Mouse (Mus musculus): Measurements from ENCODE around the gene Gm20388. TPM values are rescaled to one million over a fixed set of nuclear protein-coding genes. Genes with fewer than 3 reads are reported as not detected.

The Gm20388 gene
- total and polyA plus RNA-seq, 3 experiments: 0.02 to 0.05 TPM; not detected in 1

DNA sequence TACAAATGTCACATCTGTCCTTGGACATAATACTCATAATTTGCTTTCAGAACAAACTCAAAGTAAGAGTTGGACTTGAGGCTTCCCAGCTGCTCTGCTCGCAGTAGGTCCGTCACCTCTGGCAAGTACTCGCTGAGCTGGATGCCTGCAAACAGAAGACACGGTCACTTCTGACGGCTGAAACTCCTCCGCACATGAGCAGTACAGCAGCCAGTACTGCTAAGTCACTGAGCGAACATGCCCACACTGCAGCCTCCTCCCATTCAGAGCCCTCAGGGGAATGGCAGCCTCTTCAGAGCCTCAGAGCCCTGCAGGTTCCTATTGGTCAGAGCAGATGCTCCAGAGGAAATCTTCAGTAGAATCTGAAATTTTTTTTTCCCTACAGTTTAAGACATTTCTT lies 3988.7 kb downstream of the Gm20388 start:
- Histone ChIP-seq H3K36me3 (replicated peaks) (peaks cover 68% of the 10 kb centered on the region), H3K4me3 (ENCODE audit: low read depth, low read length) (no peak overlapping the region), H3K9me3 (replicated peaks) (no peaks in the 10 kb centered on the region), H3K27me3 (ENCODE audit: insufficient read depth, low read length) (peaks cover 3% of the 10 kb centered on the region; the same call in 1 of the 2 replicates), H3K4me1 (ENCODE audit: insufficient read depth, low read depth, low read length) (no peaks in the 10 kb centered on the region)
- TF ChIP-seq CTCF (IDR thresholded peaks at IDR 0.05; ENCODE audit: low read depth, low read length) (no peak), POLR2AphosphoS5 (IDR thresholded peaks at IDR 0.05; ENCODE audit: insufficient replicate concordance, low read depth, low read length) (no peak), TAL1 (conservative IDR thresholded peaks at IDR 0.05; ENCODE audit: low read depth, low read length) (no peak), GATA1 (IDR thresholded peaks at IDR 0.05; ENCODE audit: borderline replicate concordance, low read length) (no peak), GATA2 (IDR thresholded peaks at IDR 0.05; ENCODE audit: borderline replicate concordance, low read depth, low read length) (no peak)
- ATAC-seq (ENCODE audit: extremely low read depth, insufficient number of reproducible peaks, low FRiP score, poor library complexity, severe bottlenecking) (no peak), DNase-seq (ENCODE audit: low spot score) (no peak)

DNA sequence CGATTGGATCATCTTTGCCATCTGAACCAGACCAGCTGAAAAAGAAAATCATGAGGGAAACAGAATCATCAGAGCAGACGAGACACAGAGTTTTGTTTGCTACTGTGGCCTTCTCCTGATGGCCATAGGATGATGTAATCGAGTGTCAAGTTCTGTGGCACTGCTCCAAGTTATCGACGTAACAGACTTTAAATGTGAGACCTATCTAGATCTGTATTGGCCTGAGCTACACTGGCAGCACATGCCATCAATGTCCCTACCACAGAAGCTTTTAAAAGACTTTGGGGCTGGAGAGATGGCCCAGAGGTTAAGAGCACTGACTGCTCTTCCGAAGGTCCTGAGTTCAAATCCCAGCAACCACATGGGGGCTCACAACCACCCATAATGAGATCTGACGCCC lies 3992.0 kb downstream of the Gm20388 start:
- Histone ChIP-seq H3K36me3 (replicated peaks) (peaks cover 89% of the 10 kb centered on the region), H3K4me3 (ENCODE audit: low read depth, low read length) (no peak overlapping the region), H3K4me1 (ENCODE audit: insufficient read depth, low read depth, low read length) (no peaks in the 10 kb centered on the region), H3K9me3 (replicated peaks) (no peaks in the 10 kb centered on the region), H3K27me3 (ENCODE audit: insufficient read depth, low read length) (no peaks in the 10 kb centered on the region)
- TF ChIP-seq TAL1 (conservative IDR thresholded peaks at IDR 0.05; ENCODE audit: low read depth, low read length) (no peak), POLR2AphosphoS5 (IDR thresholded peaks at IDR 0.05; ENCODE audit: insufficient replicate concordance, low read depth, low read length) (no peak), CTCF (IDR thresholded peaks at IDR 0.05; ENCODE audit: low read depth, low read length) (no peak), GATA2 (IDR thresholded peaks at IDR 0.05; ENCODE audit: borderline replicate concordance, low read depth, low read length) (no peak), GATA1 (IDR thresholded peaks at IDR 0.05; ENCODE audit: borderline replicate concordance, low read length) (no peak)
- DNase-seq (ENCODE audit: low spot score): no peak
- ATAC-seq (ENCODE audit: extremely low read depth, insufficient number of reproducible peaks, low FRiP score, poor library complexity, severe bottlenecking): no peak

DNA sequence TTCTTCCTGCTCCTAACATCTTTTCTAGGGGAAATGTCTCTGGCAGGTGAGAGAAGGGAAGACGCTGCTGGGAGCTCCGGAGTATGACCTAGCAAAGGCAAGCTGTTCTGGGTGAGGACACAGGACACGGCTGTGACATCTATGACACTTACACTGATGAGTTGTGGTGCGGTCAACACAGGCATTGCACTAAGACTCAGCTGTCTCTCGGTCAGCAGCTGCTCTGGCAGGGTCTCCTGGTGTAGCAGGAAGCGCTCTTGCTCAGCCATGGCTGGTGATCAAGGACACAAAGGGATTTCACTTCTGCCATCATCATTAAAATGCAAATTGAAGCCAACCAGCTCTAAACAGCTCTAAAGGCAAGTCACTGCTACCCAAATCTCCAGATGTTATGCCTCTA lies 3997.0 kb downstream of the Gm20388 start:
- Histone ChIP-seq H3K36me3 (replicated peaks) (peaks cover 94% of the 10 kb centered on the region), H3K9me3 (replicated peaks) (no peaks in the 10 kb centered on the region), H3K4me3 (ENCODE audit: low read depth, low read length) (no peak overlapping the region), H3K4me1 (ENCODE audit: insufficient read depth, low read depth, low read length) (no peaks in the 10 kb centered on the region), H3K27me3 (ENCODE audit: insufficient read depth, low read length) (no peaks in the 10 kb centered on the region)
- TF ChIP-seq CTCF (IDR thresholded peaks at IDR 0.05; ENCODE audit: low read depth, low read length) (no peak), POLR2AphosphoS5 (IDR thresholded peaks at IDR 0.05; ENCODE audit: insufficient replicate concordance, low read depth, low read length) (no peak), GATA1 (IDR thresholded peaks at IDR 0.05; ENCODE audit: borderline replicate concordance, low read length) (no peak)
- DNase-seq (ENCODE audit: low spot score) (no peak), ATAC-seq (ENCODE audit: extremely low read depth, insufficient number of reproducible peaks, low FRiP score, poor library complexity, severe bottlenecking) (no peak)

DNA sequence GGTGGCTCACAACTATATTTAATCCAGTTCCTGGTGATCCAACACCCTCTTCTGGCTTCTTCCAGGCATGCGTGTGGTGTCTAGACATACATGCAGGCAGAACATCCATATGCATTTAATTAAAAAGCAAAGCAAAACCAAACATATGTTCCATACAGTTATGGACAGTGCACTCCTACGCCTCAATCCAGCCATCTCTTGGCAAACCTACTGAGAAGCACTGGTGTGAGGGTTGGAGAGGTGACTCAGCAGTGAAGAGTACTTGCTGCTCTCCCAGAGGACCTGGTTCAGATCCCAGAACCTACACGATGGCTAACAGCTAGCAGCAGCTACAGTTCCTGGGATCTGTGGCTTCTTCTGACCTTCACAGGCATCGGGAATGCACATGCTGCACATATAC lies 4001.6 kb downstream of the Gm20388 start:
- H3K4me1 ChIP-seq (ENCODE audit: insufficient read depth, low read depth, low read length): no peaks in the 10 kb centered on the region
- H3K9me3 ChIP-seq (replicated peaks): no peaks in the 10 kb centered on the region
- H3K4me3 ChIP-seq (ENCODE audit: low read depth, low read length): no peak overlapping the region
- ATAC-seq (ENCODE audit: extremely low read depth, insufficient number of reproducible peaks, low FRiP score, poor library complexity, severe bottlenecking) (no peak), DNase-seq (ENCODE audit: low spot score) (no peak)
- no peak for TF ChIP-seq CTCF (IDR thresholded peaks at IDR 0.05; ENCODE audit: low read depth, low read length)
- TF ChIP-seq POLR2AphosphoS5 (IDR thresholded peaks at IDR 0.05; ENCODE audit: insufficient replicate concordance, low read depth, low read length): no peak
- no peak for TF ChIP-seq GATA2 (IDR thresholded peaks at IDR 0.05; ENCODE audit: borderline replicate concordance, low read depth, low read length)
- no peak for TF ChIP-seq TAL1 (conservative IDR thresholded peaks at IDR 0.05; ENCODE audit: low read depth, low read length)
- no peak for TF ChIP-seq GATA1 (IDR thresholded peaks at IDR 0.05; ENCODE audit: borderline replicate concordance, low read length)
- peaks cover 97% of the 10 kb centered on the region for H3K36me3 ChIP-seq (replicated peaks)
- H3K27me3 ChIP-seq (ENCODE audit: insufficient read depth, low read length): no peaks in the 10 kb centered on the region

DNA sequence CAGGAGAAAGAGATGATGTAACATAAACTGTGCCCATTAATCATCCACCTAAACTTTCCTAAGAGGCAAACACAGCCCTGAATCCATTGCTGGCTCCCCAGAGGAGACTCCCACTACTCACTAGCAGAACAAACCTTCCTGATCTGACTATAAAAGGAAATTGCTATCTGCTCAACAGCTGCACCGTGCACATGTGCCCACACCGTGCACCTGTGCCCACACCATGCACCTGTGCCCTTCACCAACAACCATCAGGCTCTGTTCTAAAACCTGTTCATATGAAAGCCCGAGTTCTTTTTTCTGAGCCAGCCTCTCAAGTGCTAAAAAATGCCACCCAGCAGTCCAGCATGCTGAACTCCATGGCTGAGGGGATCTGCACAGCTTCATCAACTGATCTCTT lies 4004.0 kb downstream of the Gm20388 start:
- no peak overlapping the region for H3K4me3 ChIP-seq (ENCODE audit: low read depth, low read length)
- TF ChIP-seq TAL1 (conservative IDR thresholded peaks at IDR 0.05; ENCODE audit: low read depth, low read length): no peak
- no peaks in the 10 kb centered on the region for H3K9me3 ChIP-seq (replicated peaks)
- no peak for ATAC-seq (ENCODE audit: extremely low read depth, insufficient number of reproducible peaks, low FRiP score, poor library complexity, severe bottlenecking)
- no peak for DNase-seq (ENCODE audit: low spot score)
- no peaks in the 10 kb centered on the region for H3K27me3 ChIP-seq (ENCODE audit: insufficient read depth, low read length)
- H3K36me3 ChIP-seq (replicated peaks): peaks cover 98% of the 10 kb centered on the region
- H3K4me1 ChIP-seq (ENCODE audit: insufficient read depth, low read depth, low read length): no peaks in the 10 kb centered on the region

DNA sequence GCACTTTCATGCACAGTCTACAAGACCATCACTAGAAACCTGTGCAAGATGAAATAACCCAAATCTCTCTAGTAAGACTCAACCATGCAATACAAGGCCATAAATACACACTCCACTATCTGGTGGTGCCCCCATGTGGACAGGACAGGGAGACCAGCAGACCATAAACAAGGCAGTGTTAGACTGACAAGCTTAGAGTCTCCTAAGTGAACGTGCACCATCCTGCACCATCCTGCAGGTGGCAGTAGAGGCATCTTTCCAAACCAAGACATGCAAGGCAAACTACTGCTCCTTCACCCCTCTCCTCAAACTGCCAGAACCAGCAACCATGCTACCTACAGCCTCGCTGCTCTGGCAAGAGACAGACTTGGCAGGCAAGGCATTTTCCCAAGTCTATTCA lies 4014.1 kb downstream of the Gm20388 start:
- no peaks in the 10 kb centered on the region for H3K9me3 ChIP-seq (replicated peaks)
- peak; percentile 76 for DNase-seq (ENCODE audit: low spot score)
- H3K36me3 ChIP-seq (replicated peaks): peaks cover 95% of the 10 kb centered on the region
- TF ChIP-seq CTCF (IDR thresholded peaks at IDR 0.05; ENCODE audit: low read depth, low read length) (peak; percentile 98), GATA1 (IDR thresholded peaks at IDR 0.05; ENCODE audit: borderline replicate concordance, low read length) (no peak)
- no peak overlapping the region for H3K4me3 ChIP-seq (ENCODE audit: low read depth, low read length)
- no peaks in the 10 kb centered on the region for H3K27me3 ChIP-seq (ENCODE audit: insufficient read depth, low read length)
- peaks cover 5% of the 10 kb centered on the region; the same call in 1 of the 2 replicates for H3K4me1 ChIP-seq (ENCODE audit: insufficient read depth, low read depth, low read length)
- peak; percentile 90 for ATAC-seq (ENCODE audit: extremely low read depth, insufficient number of reproducible peaks, low FRiP score, poor library complexity, severe bottlenecking)

DNA sequence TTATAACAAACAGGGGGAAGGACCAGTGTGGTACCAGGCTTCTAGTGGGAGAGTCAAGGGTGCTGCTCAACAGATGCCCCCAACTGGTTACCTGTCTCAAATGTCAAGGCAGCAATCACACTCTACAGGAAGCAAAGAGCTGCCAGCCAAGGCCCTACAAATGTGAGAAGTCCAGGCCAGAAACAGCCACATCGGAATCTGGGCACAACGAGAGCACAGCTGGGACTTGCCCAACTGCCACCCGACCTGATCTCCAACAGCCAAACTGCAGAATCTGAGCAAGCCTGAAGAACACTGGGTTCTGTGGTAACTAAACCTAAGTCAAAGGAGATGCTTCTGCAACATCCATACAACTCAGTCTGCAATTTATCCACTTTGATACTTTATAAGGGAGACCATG lies 4015.0 kb downstream of the Gm20388 start:
- peaks cover 95% of the 10 kb centered on the region for H3K36me3 ChIP-seq (replicated peaks)
- TF ChIP-seq CTCF (IDR thresholded peaks at IDR 0.05; ENCODE audit: low read depth, low read length) (no peak), POLR2AphosphoS5 (IDR thresholded peaks at IDR 0.05; ENCODE audit: insufficient replicate concordance, low read depth, low read length) (no peak), TAL1 (conservative IDR thresholded peaks at IDR 0.05; ENCODE audit: low read depth, low read length) (no peak), GATA2 (IDR thresholded peaks at IDR 0.05; ENCODE audit: borderline replicate concordance, low read depth, low read length) (no peak), GATA1 (IDR thresholded peaks at IDR 0.05; ENCODE audit: borderline replicate concordance, low read length) (no peak)
- ATAC-seq (ENCODE audit: extremely low read depth, insufficient number of reproducible peaks, low FRiP score, poor library complexity, severe bottlenecking) (no peak), DNase-seq (ENCODE audit: low spot score) (no peak)
- peaks cover 5% of the 10 kb centered on the region; the same call in 1 of the 2 replicates for H3K4me1 ChIP-seq (ENCODE audit: insufficient read depth, low read depth, low read length)
- no peak overlapping the region for H3K4me3 ChIP-seq (ENCODE audit: low read depth, low read length)
- no peaks in the 10 kb centered on the region for H3K9me3 ChIP-seq (replicated peaks)
- H3K27me3 ChIP-seq (ENCODE audit: insufficient read depth, low read length): no peaks in the 10 kb centered on the region

All from G1E (cell line).